Mouse (Mus musculus) embryo, embryonic 11.5 days (tissue): ENCODE data around the gene Ctag2.

Experiments used
- DNase-seq: peaks from one replicate; pipeline ENCODE4 v3.0.0-alpha.2; 2012; ENCODE audit warnings: low read depth, low spot score

Ctag2 gene

DNA sequence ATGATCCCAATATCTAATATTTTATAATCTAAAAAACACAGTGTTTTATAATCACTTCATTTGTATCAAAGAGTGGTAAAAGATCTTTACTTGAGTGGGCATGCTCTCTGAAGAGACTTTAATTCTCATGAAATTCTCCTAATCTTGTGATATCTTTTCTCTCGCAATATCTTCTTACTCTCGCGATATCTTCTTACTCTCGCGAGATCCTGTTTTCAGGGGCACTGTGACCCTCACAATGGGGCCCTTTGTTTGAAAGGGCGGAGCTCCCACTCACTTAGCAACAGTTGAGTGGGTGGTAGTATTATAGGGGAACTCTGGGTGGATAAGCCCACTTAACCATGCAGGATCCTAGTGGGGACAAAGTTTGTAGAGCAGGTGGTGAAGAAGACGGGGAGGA lies at the start of gene Ctag2:
Gene Ctag2 (plus strand): TSS at position 301 of the 400 bp plus-strand sequence.
- DNase-seq = no peak
